Mouse (Mus musculus) forelimb bud, embryonic 11.5 days (tissue): ENCODE results near the gene Tmem178b.

ENCODE experiments used
- DNase-seq: peaks from one replicate; pipeline ENCODE4 v3.0.0-alpha.2; 2012; ENCODE audit warnings: low read depth, low spot score

The Tmem178b gene

GRCm38 (mm10) chr6:39917729-39918128, 44.7 kb downstream of the Tmem178b start:
- no peak for DNase-seq

- no peak for DNase-seq
Measured at GRCm38 (mm10) chr6:39919011-39919709, 46.1 kb downstream of the Tmem178b start.

GRCm38 (mm10) chr6:39926442-39926841, 53.4 kb downstream of the Tmem178b start:
- no peak for DNase-seq

GRCm38 (mm10) chr6:39936590-39936989, 63.5 kb downstream of the Tmem178b start:
- DNase-seq = no peak

GRCm38 (mm10) chr6:39940920-39941319, 67.8 kb downstream of the Tmem178b start:
- DNase-seq = no peak

- no peak for DNase-seq
Measured at GRCm38 (mm10) chr6:39944854-39945253, 71.8 kb downstream of the Tmem178b start.

GRCm38 (mm10) chr6:39945670-39946440, 72.8 kb downstream of the Tmem178b start:
- DNase-seq = no peak

- no peak for DNase-seq
Measured at GRCm38 (mm10) chr6:39946601-39947000, 73.5 kb downstream of the Tmem178b start.

GRCm38 (mm10) chr6:39953951-39954350, 80.9 kb downstream of the Tmem178b start:
- no peak for DNase-seq

- no peak for DNase-seq
Measured at GRCm38 (mm10) chr6:39955211-39955610, 82.1 kb downstream of the Tmem178b start.

- DNase-seq = no peak
Measured at GRCm38 (mm10) chr6:39964606-39965005, 91.5 kb downstream of the Tmem178b start.

- no peak for DNase-seq
Measured at GRCm38 (mm10) chr6:39970281-39970680, 97.2 kb downstream of the Tmem178b start.

- no peak for DNase-seq
Measured at GRCm38 (mm10) chr6:39978942-39979341, 105.9 kb downstream of the Tmem178b start.

- no peak for DNase-seq
Measured at GRCm38 (mm10) chr6:39990772-39991171, 117.7 kb downstream of the Tmem178b start.

GRCm38 (mm10) chr6:39991922-39992321, 118.9 kb downstream of the Tmem178b start:
- no peak for DNase-seq

- no peak for DNase-seq
Measured at GRCm38 (mm10) chr6:40006006-40006765, 133.1 kb downstream of the Tmem178b start.

GRCm38 (mm10) chr6:40008166-40008907, 135.3 kb downstream of the Tmem178b start:
- DNase-seq = no peak

GRCm38 (mm10) chr6:40009718-40010117, 136.6 kb downstream of the Tmem178b start:
- DNase-seq = no peak

- DNase-seq = no peak
Measured at GRCm38 (mm10) chr6:40011066-40011465, 138.0 kb downstream of the Tmem178b start.

GRCm38 (mm10) chr6:40011609-40012008, 138.5 kb downstream of the Tmem178b start:
- peak; percentile 57 for DNase-seq

- no peak for DNase-seq
Measured at GRCm38 (mm10) chr6:40013407-40013806, 140.3 kb downstream of the Tmem178b start.

- no peak for DNase-seq
Measured at GRCm38 (mm10) chr6:40015185-40015584, 142.1 kb downstream of the Tmem178b start.
